In genomic region chr1:62859556-62860300, GRCm38 (mm10) we compare ENCODE assay signal across 13 mouse cellular contexts.
DNase-seq lines count a peak whose midpoint lies in the region; ATAC-seq and TF ChIP-seq lines count a peak whose summit lies in the region.
"Had no signal": no experiment of that assay in that cellular context is flagged by ENCODE, and none has a peak within 500 bp of the region (broad histone marks: within the 10 kb centered on the region; RNA-seq: fewer than 3 reads in every experiment).

No protein-coding gene starts in this region.

- no peak for TF ChIP-seq POLR2A in limb, embryonic 14.5 days (IDR thresholded peaks at IDR 0.05; ENCODE audit: borderline replicate concordance, extremely low read depth, insufficient read depth, insufficient read length)

- 47% methylated on average over 9 of the region's 9 CpGs for WGBS in heart, embryonic 16.5 days
- 38% methylated on average over 9 of the region's 9 CpGs for WGBS in embryonic facial prominence, embryonic 12.5 days
- WGBS in limb, embryonic 14.5 days: 41% methylated on average over 9 of the region's 9 CpGs
- WGBS in hindbrain, embryonic 11.5 days: 75% methylated on average over 9 of the region's 9 CpGs

- peaks cover 11% of the 10 kb centered on the region for H3K4me1 ChIP-seq in heart, embryonic 16.5 days (ENCODE audit: control insufficient read depth, insufficient read depth, low read length)
- peaks cover 25% of the 10 kb centered on the region for H3K4me1 ChIP-seq in embryonic facial prominence, embryonic 12.5 days
- H3K4me1 ChIP-seq in limb, embryonic 14.5 days (ENCODE audit: control insufficient read depth, insufficient read depth, low read length): peaks cover 19% of the 10 kb centered on the region
- H3K4me1 ChIP-seq in hindbrain, embryonic 11.5 days (replicated peaks; ENCODE audit: control insufficient read depth, insufficient read depth, low read length): no peaks in the 10 kb centered on the region

- H3K4me3 ChIP-seq in heart, embryonic 16.5 days (ENCODE audit: low read length): no peak overlapping the region
- no peak overlapping the region for H3K4me3 ChIP-seq in embryonic facial prominence, embryonic 12.5 days
- no peak overlapping the region for H3K4me3 ChIP-seq in limb, embryonic 14.5 days (replicated peaks; ENCODE audit: low read length)
- H3K4me3 ChIP-seq in hindbrain, embryonic 11.5 days (ENCODE audit: low read depth, low read length): no peak overlapping the region
- H3K4me3 ChIP-seq: limb, embryonic 12.5 days had no signal

- peak; percentile 90 for ATAC-seq in heart, embryonic 16.5 days (replicated peaks; ENCODE audit: extremely low read depth, insufficient read depth, low FRiP score)
- peak; percentile 41; the same call in 1 of the 2 replicates for ATAC-seq in embryonic facial prominence, embryonic 12.5 days (ENCODE audit: insufficient number of reproducible peaks, insufficient read depth, low FRiP score, low TSS enrichment)
- ATAC-seq in limb, embryonic 14.5 days (ENCODE audit: low FRiP score, low read depth): no peak; the same call in 1 of the 2 replicates
- no peak for ATAC-seq in hindbrain, embryonic 11.5 days (ENCODE audit: low FRiP score)

- H3K4me2 ChIP-seq in heart, embryonic 16.5 days (ENCODE audit: low read depth, low read length): no peak overlapping the region
- no peak overlapping the region for H3K4me2 ChIP-seq in embryonic facial prominence, embryonic 12.5 days (replicated peaks)
- H3K4me2 ChIP-seq in limb, embryonic 14.5 days (replicated peaks; ENCODE audit: low read depth, low read length, severe bottlenecking): no peak overlapping the region
- H3K4me2 ChIP-seq in hindbrain, embryonic 11.5 days (replicated peaks; ENCODE audit: low read depth, low read length): no peak overlapping the region
- H3K4me2 ChIP-seq: limb, embryonic 12.5 days; midbrain, embryonic 11.5 days had no signal

- H3K9ac ChIP-seq in heart, embryonic 16.5 days (ENCODE audit: low read length): no peak overlapping the region
- no peak overlapping the region for H3K9ac ChIP-seq in embryonic facial prominence, embryonic 12.5 days
- no peak overlapping the region for H3K9ac ChIP-seq in limb, embryonic 14.5 days (ENCODE audit: low read depth, low read length, severe bottlenecking)
- H3K9ac ChIP-seq in hindbrain, embryonic 11.5 days (ENCODE audit: low read depth, low read length): no peak overlapping the region
- H3K9ac ChIP-seq: limb, embryonic 12.5 days had no signal

- H3K27ac ChIP-seq in heart, embryonic 16.5 days (ENCODE audit: low read length): peak overlapping the region; percentile 76
- H3K27ac ChIP-seq in embryonic facial prominence, embryonic 12.5 days: peak overlapping the region; percentile 73
- no peak overlapping the region for H3K27ac ChIP-seq in limb, embryonic 14.5 days (replicated peaks; ENCODE audit: low read depth, low read length)
- no peak overlapping the region for H3K27ac ChIP-seq in hindbrain, embryonic 11.5 days (ENCODE audit: low read depth, low read length)

- H3K27me3 ChIP-seq in heart, embryonic 16.5 days (ENCODE audit: control insufficient read depth, insufficient read depth, low read length): no peaks in the 10 kb centered on the region
- no peaks in the 10 kb centered on the region for H3K27me3 ChIP-seq in embryonic facial prominence, embryonic 12.5 days
- no peaks in the 10 kb centered on the region for H3K27me3 ChIP-seq in limb, embryonic 14.5 days (ENCODE audit: control insufficient read depth, insufficient read depth, low read length)
- no peaks in the 10 kb centered on the region for H3K27me3 ChIP-seq in hindbrain, embryonic 11.5 days (ENCODE audit: control insufficient read depth, insufficient read depth, low read length)
- H3K27me3 ChIP-seq: limb, embryonic 12.5 days had no signal

- H3K9me3 ChIP-seq in heart, embryonic 16.5 days (replicated peaks; ENCODE audit: control insufficient read depth, low read length): peaks cover 8% of the 10 kb centered on the region; the same call in 1 of the 2 replicates
- H3K9me3 ChIP-seq in embryonic facial prominence, embryonic 12.5 days: no peaks in the 10 kb centered on the region
- H3K9me3 ChIP-seq in limb, embryonic 14.5 days (ENCODE audit: control insufficient read depth, low read length): no peaks in the 10 kb centered on the region
- no peaks in the 10 kb centered on the region for H3K9me3 ChIP-seq in hindbrain, embryonic 11.5 days (ENCODE audit: control insufficient read depth, low read length)
- H3K9me3 ChIP-seq: limb, embryonic 12.5 days had no signal

- no peaks in the 10 kb centered on the region for H3K36me3 ChIP-seq in heart, embryonic 16.5 days (ENCODE audit: control insufficient read depth, insufficient read depth)
- H3K36me3 ChIP-seq in embryonic facial prominence, embryonic 12.5 days: no peaks in the 10 kb centered on the region
- no peaks in the 10 kb centered on the region for H3K36me3 ChIP-seq in limb, embryonic 14.5 days (ENCODE audit: control insufficient read depth, insufficient read depth, low read length)
- H3K36me3 ChIP-seq in hindbrain, embryonic 11.5 days (ENCODE audit: control insufficient read depth, insufficient read depth, low read length): no peaks in the 10 kb centered on the region
- H3K36me3 ChIP-seq: limb, embryonic 12.5 days had no signal

- no peak for DNase-seq in heart, adult 8-10 months (ENCODE audit: low spot score)
- DNase-seq in NIH3T3 (ENCODE audit: low read depth): peak; percentile 68
- DNase-seq in limb, embryonic 14.5 days (ENCODE audit: low spot score): peak; percentile 66
- no peak for DNase-seq in hindbrain, embryonic 11.5 days (ENCODE audit: low spot score)
- no peak for DNase-seq in ovary, postnatal 14 days (ENCODE audit: low spot score)
- no peak for DNase-seq in thymus, postnatal 4 days
- DNase-seq: cerebellum, adult 18-20 months; spleen, adult 18-20 months; thymus, adult 18-20 months had no signal

Comparison
In these comparisons a context has a peak if more than half of its experiments do, and no peak if none do; other contexts are left out.
1. ATAC-seq: peak in heart, embryonic 16.5 days (single experiment) and embryonic facial prominence, embryonic 12.5 days (single experiment); none in limb, embryonic 14.5 days (single experiment) and hindbrain, embryonic 11.5 days (single experiment).
2. H3K27ac ChIP-seq: peak in heart, embryonic 16.5 days (single experiment) and embryonic facial prominence, embryonic 12.5 days (single experiment); none in limb, embryonic 14.5 days (single experiment) and hindbrain, embryonic 11.5 days (single experiment).
3. DNase-seq: peak in NIH3T3 (single experiment) and limb, embryonic 14.5 days (single experiment); none in heart, adult 8-10 months (single experiment), hindbrain, embryonic 11.5 days (single experiment), ovary, postnatal 14 days (single experiment) and thymus, postnatal 4 days (single experiment).